Mouse (Mus musculus): ENCODE results near the gene Lhx3. TPM values are rescaled to one million over a fixed set of nuclear protein-coding genes. Genes with fewer than 3 reads are reported as not detected.

Gene Lhx3
- total and polyA plus RNA-seq, 3 experiments, result not detected

GRCm38 (mm10) chr2:26209566-26209965 lies 1.5 kb upstream of the Lhx3 start:
- no peak overlapping the region for H3K27ac ChIP-seq (ENCODE audit: insufficient read depth, low read depth)
- no peak overlapping the region for H3K4me3 ChIP-seq (replicated peaks in 1 of 3; ENCODE audit: low read depth in 2 of 3, low read length in 2 of 3, poor library complexity in 1 of 3)
- peaks cover 2% of the 10 kb centered on the region for H3K27me3 ChIP-seq (replicated peaks)
- no peaks in the 10 kb centered on the region for H3K4me1 ChIP-seq (ENCODE audit: control insufficient read depth in 1 of 2, insufficient read depth in 2 of 2)
- no peaks in the 10 kb centered on the region for H3K79me2 ChIP-seq (replicated peaks; ENCODE audit: control insufficient read depth, extremely low read depth, insufficient read depth, poor library complexity, severe bottlenecking)
- H3K9ac ChIP-seq (ENCODE audit: insufficient read depth, low read depth), result no peak overlapping the region
- peaks cover 39 to 50% of the 10 kb centered on the region in 2 experiments for H3K36me3 ChIP-seq (replicated peaks in 1 of 2; ENCODE audit: control insufficient read depth in 1 of 2, insufficient read depth in 1 of 2, low read length in 1 of 2)
- in situ Hi-C loops (cut with MboI; ENCODE audit: low pct_ligation_motif_present, low pct_unique_long_range_greater_than_20kb, low sequenced_read_pairs), result no loop called here
- no peak overlapping the region for H3K4me2 ChIP-seq (ENCODE audit: insufficient read depth, low read depth, poor library complexity, severe bottlenecking)
- peaks cover 9% of the 10 kb centered on the region for H3K9me3 ChIP-seq (replicated peaks; ENCODE audit: low read length)
- DNase-seq (ENCODE audit: extremely low read depth), result no peak
- no peak for TF ChIP-seq MAX (IDR thresholded peaks at IDR 0.05; ENCODE audit: low read length)
- TF ChIP-seq CHD1 (IDR thresholded peaks at IDR 0.05; ENCODE audit: low read depth, low read length), result no peak
- no peak for TF ChIP-seq NELFE (IDR thresholded peaks at IDR 0.05; ENCODE audit: low read depth, low read length)
- TF ChIP-seq RAD21 (IDR thresholded peaks at IDR 0.05; ENCODE audit: low read depth, low read length), result no peak
- no peak for TF ChIP-seq USF1 (IDR thresholded peaks at IDR 0.05; ENCODE audit: low read depth, low read length)
- dilution Hi-C loops (cut with MboI; ENCODE audit: extremely low pct_ligation_motif_present, extremely low pct_unique_long_range_greater_than_20kb, low sequenced_read_pairs), result no loop called here

DNA sequence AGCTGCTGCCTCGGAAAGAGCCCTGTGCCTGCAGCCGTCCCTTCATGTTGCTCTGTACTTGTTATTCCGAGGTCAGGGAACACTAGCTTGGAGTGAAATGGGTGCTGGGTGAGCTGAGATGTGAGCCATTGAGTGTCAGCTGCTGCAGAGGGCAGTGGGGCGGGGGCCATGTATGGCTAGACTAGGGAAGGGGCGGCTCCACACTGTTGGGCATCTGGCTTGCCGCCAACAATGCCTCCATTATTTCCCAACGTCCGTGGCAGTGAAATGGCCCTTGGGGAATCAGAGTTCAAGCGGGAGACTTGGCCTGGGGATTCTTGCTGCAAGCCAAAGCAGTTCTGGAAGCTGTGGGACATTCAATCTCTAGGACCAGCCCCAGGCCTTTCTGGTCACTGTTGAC lies 530 bp downstream of the Lhx3 start:
- Histone ChIP-seq H3K36me3 (replicated peaks in 1 of 2; ENCODE audit: control insufficient read depth in 1 of 2, insufficient read depth in 1 of 2, low read length in 1 of 2) (peaks cover 25 to 33% of the 10 kb centered on the region in 2 experiments), H3K9me3 (replicated peaks; ENCODE audit: low read length) (peaks cover 9% of the 10 kb centered on the region), H3K4me2 (ENCODE audit: insufficient read depth, low read depth, poor library complexity, severe bottlenecking) (no peak overlapping the region), H3K4me1 (ENCODE audit: control insufficient read depth in 1 of 2, insufficient read depth in 2 of 2) (no peaks in the 10 kb centered on the region), H3K79me2 (replicated peaks; ENCODE audit: control insufficient read depth, extremely low read depth, insufficient read depth, poor library complexity, severe bottlenecking) (no peaks in the 10 kb centered on the region), H3K4me3 (replicated peaks in 1 of 3; ENCODE audit: low read depth in 2 of 3, low read length in 2 of 3, poor library complexity in 1 of 3) (no peak overlapping the region), H3K27me3 (replicated peaks) (peaks cover 2% of the 10 kb centered on the region), H3K27ac (ENCODE audit: insufficient read depth, low read depth) (no peak overlapping the region), H3K9ac (ENCODE audit: insufficient read depth, low read depth) (no peak overlapping the region)
- DNase-seq (ENCODE audit: extremely low read depth), result no peak
- dilution Hi-C loops (cut with MboI; ENCODE audit: extremely low pct_ligation_motif_present, extremely low pct_unique_long_range_greater_than_20kb, low sequenced_read_pairs) (no loop called here), in situ Hi-C loops (cut with MboI; ENCODE audit: low pct_ligation_motif_present, low pct_unique_long_range_greater_than_20kb, low sequenced_read_pairs) (no loop called here)
- no peak for TF ChIP-seq MYC (IDR thresholded peaks at IDR 0.05; ENCODE audit: low read depth, low read length)
- no peak for TF ChIP-seq TCF12 (IDR thresholded peaks at IDR 0.05; ENCODE audit: low read depth, low read length)
- TF ChIP-seq CHD1 (IDR thresholded peaks at IDR 0.05; ENCODE audit: low read depth, low read length), result no peak
- TF ChIP-seq MAZ (IDR thresholded peaks at IDR 0.05; ENCODE audit: low read depth, low read length), result no peak
- TF ChIP-seq RCOR1 (conservative IDR thresholded peaks at IDR 0.05; ENCODE audit: low read depth, low read length), result no peak
- TF ChIP-seq MAX (IDR thresholded peaks at IDR 0.05; ENCODE audit: low read length), result no peak
- no peak for TF ChIP-seq CHD2 (IDR thresholded peaks at IDR 0.05; ENCODE audit: low read length)

GRCm38 (mm10) chr2:26205761-26206160 lies 2.3 kb downstream of the Lhx3 start:
- in situ Hi-C loops (cut with MboI; ENCODE audit: low pct_ligation_motif_present, low pct_unique_long_range_greater_than_20kb, low sequenced_read_pairs) (no loop called here), dilution Hi-C loops (cut with MboI; ENCODE audit: extremely low pct_ligation_motif_present, extremely low pct_unique_long_range_greater_than_20kb, low sequenced_read_pairs) (no loop called here)
- Histone ChIP-seq H3K4me2 (ENCODE audit: insufficient read depth, low read depth, poor library complexity, severe bottlenecking) (no peak overlapping the region), H3K9me3 (replicated peaks; ENCODE audit: low read length) (peaks cover 2% of the 10 kb centered on the region), H3K4me1 (ENCODE audit: control insufficient read depth in 1 of 2, insufficient read depth in 2 of 2) (no peaks in the 10 kb centered on the region), H3K4me3 (replicated peaks in 1 of 3; ENCODE audit: low read depth in 2 of 3, low read length in 2 of 3, poor library complexity in 1 of 3) (no peak overlapping the region), H3K79me2 (replicated peaks; ENCODE audit: control insufficient read depth, extremely low read depth, insufficient read depth, poor library complexity, severe bottlenecking) (no peaks in the 10 kb centered on the region), H3K9ac (ENCODE audit: insufficient read depth, low read depth) (no peak overlapping the region), H3K27me3 (replicated peaks) (peaks cover 9% of the 10 kb centered on the region), H3K27ac (ENCODE audit: insufficient read depth, low read depth) (no peak overlapping the region), H3K36me3 (replicated peaks in 1 of 2; ENCODE audit: control insufficient read depth in 1 of 2, insufficient read depth in 1 of 2, low read length in 1 of 2) (peaks cover 8 to 15% of the 10 kb centered on the region in 2 experiments)
- no peak for TF ChIP-seq MAZ (IDR thresholded peaks at IDR 0.05; ENCODE audit: low read depth, low read length)
- no peak for TF ChIP-seq SMC3 (IDR thresholded peaks at IDR 0.05; ENCODE audit: low read depth, low read length)
- TF ChIP-seq CTCF (conservative IDR thresholded peaks at IDR 0.05 in 1 of 2, IDR thresholded peaks at IDR 0.05 in 1 of 2; ENCODE audit: low read depth in 2 of 2, low read length in 2 of 2), result no peak
- TF ChIP-seq ETS1 (conservative IDR thresholded peaks at IDR 0.05; ENCODE audit: low read depth, low read length), result no peak
- TF ChIP-seq EP300 (IDR thresholded peaks at IDR 0.05; ENCODE audit: low read length), result no peak
- no peak for TF ChIP-seq POLR2AphosphoS2 (IDR thresholded peaks at IDR 0.05; ENCODE audit: low read depth, low read length)
- no peak for TF ChIP-seq ZNF384 (IDR thresholded peaks at IDR 0.05; ENCODE audit: low read depth, low read length)
- no peak for TF ChIP-seq UBTF (IDR thresholded peaks at IDR 0.05; ENCODE audit: low read depth, low read length)
- no peak for TF ChIP-seq SIN3A (IDR thresholded peaks at IDR 0.05; ENCODE audit: low read length)
- no peak for TF ChIP-seq ELF1 (IDR thresholded peaks at IDR 0.05; ENCODE audit: low read depth, low read length)
- TF ChIP-seq NRF1 (IDR thresholded peaks at IDR 0.05; ENCODE audit: low read depth, low read length), result no peak
- TF ChIP-seq GABPA (IDR thresholded peaks at IDR 0.05; ENCODE audit: insufficient replicate concordance, low read depth, low read length), result no peak
- no peak for TF ChIP-seq MXI1 (IDR thresholded peaks at IDR 0.05; ENCODE audit: low read depth, low read length)
- TF ChIP-seq HCFC1 (IDR thresholded peaks at IDR 0.05; ENCODE audit: low read depth, low read length), result no peak
- no peak for TF ChIP-seq KAT2A (IDR thresholded peaks at IDR 0.05; ENCODE audit: insufficient replicate concordance, low read length)
- TF ChIP-seq USF2 (conservative IDR thresholded peaks at IDR 0.05; ENCODE audit: low read depth, low read length), result no peak
- DNase-seq (ENCODE audit: extremely low read depth), result no peak
